Mouse (Mus musculus) ES-E14 (cell line): ENCODE results near the gene Map7d2. TPM values are rescaled to one million over a fixed set of nuclear protein-coding genes. Genes with fewer than 3 reads are reported as not detected.

Source experiments
- DNase-seq: peaks from one replicate; pipeline ENCODE4 v3.0.0-alpha.2; 2013; ENCODE audit warnings: low read depth, low spot score
- H3K27ac ChIP-seq: 2 replicates; pipeline ENCODE4 v1.5.1; 2012; ENCODE audit warnings: low read depth, mild to moderate bottlenecking, low read length, moderate library complexity, mixed read lengths; ENCODE audit not compliant: poor library complexity, insufficient read depth, severe bottlenecking
- H3K36me3 ChIP-seq: 2 replicates; pipeline ENCODE4 v1.6.1; 2012; ENCODE audit warnings: mild to moderate bottlenecking, low read length, moderate library complexity, mixed read lengths; ENCODE audit not compliant: control insufficient read depth, poor library complexity, insufficient read depth, severe bottlenecking
- H3K4me1 ChIP-seq, 2 experiments: fragments of 150-350 bp in 1 of 2; sonication (generic) in 1 of 2; 2 replicates each; pipeline ENCODE4 v1.6.1; 2012; ENCODE audit warnings: low read length in 2 of 2, mild to moderate bottlenecking in 1 of 2, mixed read lengths in 1 of 2; ENCODE audit not compliant: control insufficient read depth in 2 of 2, insufficient read depth in 2 of 2, poor library complexity in 1 of 2
- H3K4me3 ChIP-seq, 2 experiments: fragments of 150-350 bp in 1 of 2; sonication (generic) in 1 of 2; 2 replicates each; pipeline ENCODE4 v1.5.1; 2012; ENCODE audit warnings: low read length in 2 of 2, low read depth in 1 of 2, mild to moderate bottlenecking in 1 of 2, mixed read lengths in 1 of 2; ENCODE audit not compliant: insufficient read depth in 1 of 2, poor library complexity in 1 of 2, severe bottlenecking in 1 of 2
- H3K9ac ChIP-seq: 2 replicates; pipeline ENCODE4 v1.6.1; 2012; ENCODE audit warnings: low read depth, mild to moderate bottlenecking, low read length, mixed read lengths; ENCODE audit not compliant: poor library complexity, insufficient read depth, severe bottlenecking
- H3K9me3 ChIP-seq: fragments of 150-350 bp; sonication (generic); 2 replicates; pipeline ENCODE4 v1.6.1; 2012; ENCODE audit warnings: low read depth, mild to moderate bottlenecking, low read length; ENCODE audit not compliant: control insufficient read depth, insufficient read depth
- CHD2 ChIP-seq: IDR thresholded peaks from 2 replicates; pipeline ENCODE4 v1.6.1; 2014; ENCODE audit warnings: mild to moderate bottlenecking, low read depth, low read length, inconsistent platforms
- HCFC1 ChIP-seq: IDR thresholded peaks from 2 replicates; pipeline ENCODE4 v1.6.1; 2012; ENCODE audit warnings: low read length, inconsistent platforms, borderline replicate concordance; ENCODE audit not compliant: insufficient read depth
- MAFK ChIP-seq: IDR thresholded peaks from 2 replicates; pipeline ENCODE4 v1.6.1; 2014; ENCODE audit warnings: mild to moderate bottlenecking, low read depth, low read length, inconsistent platforms; ENCODE audit not compliant: insufficient read depth
- ZC3H11A ChIP-seq: IDR thresholded peaks from 2 replicates; pipeline ENCODE4 v1.6.1; 2012; ENCODE audit warnings: low read depth, mild to moderate bottlenecking, inconsistent platforms, low read length, borderline replicate concordance
- ZNF384 ChIP-seq: IDR thresholded peaks from 2 replicates; pipeline ENCODE4 v1.6.1; 2012; ENCODE audit warnings: low read depth, low read length, inconsistent platforms
- in situ Hi-C, 2 experiments: fragments of 600-800 bp; cut with MboI; formaldehyde crosslinking; loops; one replicate each; pipeline ENCODE4 v1.15.1; 2025; ENCODE audit warnings: low sequenced_read_pairs in 2 of 2, inconsistent platforms in 1 of 2; ENCODE audit not compliant: unreplicated experiment in 2 of 2
- total RNA-seq: library from RNA; depleted of rRNA; stranded (reverse); fragments of 300-350 nt; gene quantifications from 2 replicates; pipeline ENCODE4 v1.2.3, GENCODE M21; 2012; rRNA removed

The Map7d2 gene
- total RNA-seq, result 4.0 and 6.0 TPM in 2 replicates

DNA sequence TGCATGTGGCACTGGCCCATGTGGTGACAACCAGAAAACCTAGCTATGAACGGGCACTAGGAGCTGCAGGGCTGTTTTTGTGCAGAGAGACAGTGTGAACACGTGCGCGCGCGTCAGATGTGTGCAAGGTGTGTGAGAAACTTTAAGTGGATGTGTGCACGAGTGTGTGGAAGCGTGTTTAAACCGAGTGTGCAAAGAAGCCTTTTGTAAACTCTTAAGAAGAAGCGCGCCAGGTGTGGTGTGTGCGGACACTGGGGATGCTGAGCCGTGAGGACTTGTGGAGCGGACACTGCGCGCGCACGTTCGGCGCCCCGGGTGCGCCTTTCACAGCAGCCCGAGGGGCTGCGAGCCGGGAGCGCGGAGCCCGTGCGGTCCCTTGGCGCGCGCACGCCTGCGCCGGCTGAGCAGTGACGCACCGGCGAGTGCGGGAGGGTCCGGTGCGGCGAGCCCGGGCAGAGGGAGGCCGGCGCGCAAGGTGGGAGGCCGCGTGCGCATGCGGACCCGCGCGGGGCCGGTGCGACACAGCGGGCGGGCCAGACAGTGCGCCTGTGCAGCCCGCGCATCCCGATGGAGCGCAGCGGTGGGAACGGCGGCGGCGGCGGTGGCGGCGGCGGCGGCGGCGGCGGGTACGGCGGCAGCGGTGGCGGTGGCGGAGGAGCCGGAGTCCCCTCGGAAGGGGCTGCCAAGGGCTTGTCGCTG is at the start of gene Map7d2:
TSS of gene Map7d2 (plus strand) at position 443 of the 699 bp plus-strand sequence.
- H3K27ac ChIP-seq, result no peak within 1 kb of the TSS
- peak within 1 kb of the TSS; percentile 85 to 88 for H3K4me3 ChIP-seq
- in situ Hi-C loops, result no loop called here
- no peaks in the 10 kb centered on the region for H3K36me3 ChIP-seq
- H3K9ac ChIP-seq, result peak within 1 kb of the TSS; percentile 80
- peak; percentile 35 for DNase-seq
- no peaks in the 10 kb centered on the region for H3K9me3 ChIP-seq
- TF ChIP-seq ZNF384 (no peak), CHD2 (no peak), MAFK (no peak), HCFC1 (no peak), ZC3H11A (no peak)
- no peaks in the 10 kb centered on the region for H3K4me1 ChIP-seq

DNA sequence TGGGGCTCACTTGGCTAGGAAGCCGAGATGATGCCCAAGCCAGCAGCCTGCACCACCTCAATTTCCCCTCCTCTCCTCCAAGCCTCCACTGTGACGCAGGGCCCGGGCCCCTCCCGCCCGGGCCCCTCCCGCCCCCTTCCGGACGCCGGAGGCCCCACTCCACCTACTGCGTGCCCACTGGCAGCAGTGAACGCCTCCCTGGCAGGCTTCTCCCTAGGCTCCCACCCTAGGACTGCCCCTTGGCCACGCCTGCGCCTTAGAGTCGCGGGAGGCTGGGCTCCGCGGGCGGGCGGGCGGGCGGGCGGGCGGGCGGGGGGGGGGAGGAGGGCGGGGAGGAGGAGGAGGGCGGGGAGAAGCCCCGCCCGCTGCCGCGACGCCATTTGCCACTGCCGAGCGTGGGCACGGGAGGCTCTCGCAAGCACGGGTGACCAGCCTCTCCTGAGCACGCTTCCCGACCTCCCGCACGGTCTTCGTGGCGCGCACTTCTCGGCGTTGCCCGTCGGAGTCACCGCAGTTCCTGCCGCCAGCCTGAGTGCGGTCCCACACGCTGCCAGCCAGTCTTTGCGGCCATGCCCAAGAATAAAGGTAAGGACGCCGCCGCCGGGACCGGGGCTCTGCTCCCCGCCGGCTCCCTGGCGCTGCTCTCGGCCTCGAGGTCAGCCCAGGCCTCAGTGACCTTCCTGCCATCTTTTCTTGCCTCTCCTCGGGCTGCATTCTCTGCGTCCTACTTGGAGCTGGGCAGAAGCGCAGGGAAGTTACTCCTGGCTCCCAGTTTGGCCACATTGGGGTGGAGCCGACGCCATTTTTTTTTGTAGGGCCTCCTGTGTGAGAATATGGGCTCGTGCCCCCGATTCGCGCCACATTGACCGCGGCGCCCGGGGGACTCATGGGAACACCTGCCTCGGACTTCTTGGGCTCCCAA is 42.3 kb upstream of the Map7d2 start, which contains the start of gene Eif1ax:
TSS of gene Eif1ax (plus strand) at position 348 of the 922 bp plus-strand sequence.
- DNase-seq, result peak; percentile 42
- Histone ChIP-seq H3K36me3 (no peaks in the 10 kb centered on the region; the same call in 1 of the 2 replicates), H3K27ac (peak within 1 kb of the TSS; percentile 76), H3K4me1 (peaks cover 0 to 2% of the 10 kb centered on the region in 2 experiments; a peak in 1 of 4 replicates), H3K9ac (peak within 1 kb of the TSS; percentile 93), H3K9me3 (no peaks in the 10 kb centered on the region), H3K4me3 (peak within 1 kb of the TSS; percentile 98 to 99)
- TF ChIP-seq MAFK (no peak), CHD2 (no peak), ZNF384 (no peak), ZC3H11A (no peak), HCFC1 (no peak)
- in situ Hi-C loops, result no loop called here

DNA sequence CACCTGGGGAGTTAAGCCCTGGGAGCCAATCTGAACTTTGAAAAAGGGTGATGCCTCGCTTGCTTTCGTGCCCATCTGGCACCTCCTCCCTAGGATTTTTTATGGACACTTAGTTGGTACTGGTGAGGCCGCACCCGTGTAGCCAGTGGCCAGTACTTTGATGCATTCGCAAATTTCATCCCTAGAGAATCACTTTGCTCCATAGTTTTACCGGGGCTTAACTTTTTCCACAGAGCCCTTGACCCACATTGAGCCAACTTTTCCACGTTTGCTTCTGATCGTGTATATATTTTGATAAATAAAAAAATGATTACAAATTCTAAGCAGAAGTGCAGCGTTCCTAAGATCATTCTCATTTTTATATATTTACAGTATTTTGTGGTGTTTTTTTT is 41.6 kb upstream of the Map7d2 start:
- TF ChIP-seq ZNF384 (no peak), ZC3H11A (no peak), CHD2 (no peak), MAFK (no peak), HCFC1 (no peak)
- DNase-seq, result no peak
- in situ Hi-C loops, result no loop called here
- H3K4me3 ChIP-seq, result peak overlapping the region; percentile 98 to 99
- H3K4me1 ChIP-seq, result peaks cover 0 to 2% of the 10 kb centered on the region in 2 experiments; a peak in 1 of 4 replicates
- H3K36me3 ChIP-seq, result no peaks in the 10 kb centered on the region; the same call in 1 of the 2 replicates
- no peaks in the 10 kb centered on the region for H3K9me3 ChIP-seq
- H3K9ac ChIP-seq, result peak overlapping the region; percentile 93
- H3K27ac ChIP-seq, result no peak overlapping the region

DNA sequence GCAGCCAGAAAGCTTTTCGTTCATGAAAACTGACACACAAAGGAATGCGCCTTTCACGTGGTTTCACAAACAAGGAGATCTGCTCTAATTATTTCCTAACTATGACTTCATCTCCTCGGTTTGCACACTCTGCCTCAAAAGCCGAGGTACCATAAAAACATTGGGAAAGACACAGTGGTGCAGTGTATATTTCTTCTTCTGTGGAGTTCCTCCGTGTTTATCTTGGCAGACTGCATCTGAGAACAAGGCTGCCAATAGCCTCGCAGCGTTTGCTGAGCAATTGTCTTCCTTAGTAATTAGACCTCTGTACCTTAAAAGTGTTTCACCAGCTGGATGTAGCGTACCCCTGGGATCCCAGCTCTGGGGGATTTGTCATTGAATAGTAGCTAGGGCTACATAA is 27.3 kb upstream of the Map7d2 start:
- Histone ChIP-seq H3K9me3 (no peaks in the 10 kb centered on the region), H3K4me3 (no peak overlapping the region), H3K36me3 (peaks cover 4% of the 10 kb centered on the region; the same call in 1 of the 2 replicates), H3K9ac (no peak overlapping the region), H3K27ac (no peak overlapping the region), H3K4me1 (no peaks in the 10 kb centered on the region)
- no peak for DNase-seq
- TF ChIP-seq ZC3H11A (no peak), CHD2 (no peak)
- in situ Hi-C loops, result no loop called here
